Mouse (Mus musculus): ENCODE results near the gene Slc17a8.

DNA sequence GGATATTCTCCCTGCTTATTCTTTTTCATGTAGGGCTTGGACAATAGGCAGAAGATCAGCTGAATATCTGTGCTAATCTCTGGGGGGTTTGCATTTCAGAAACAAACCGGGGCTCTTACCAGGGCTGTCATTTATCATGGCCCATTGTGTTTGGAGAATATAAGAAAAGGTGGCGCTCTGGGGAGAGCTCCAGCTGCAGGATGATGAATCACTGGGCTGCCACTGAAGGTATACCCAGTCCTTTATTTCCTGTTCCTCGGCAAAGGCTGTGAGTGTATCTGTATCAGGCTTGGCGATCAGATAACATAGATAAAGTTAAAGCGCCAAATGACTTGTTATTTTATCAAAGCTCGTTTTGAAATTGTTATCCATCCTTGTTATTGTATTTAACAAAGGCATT, 73.0 kb downstream of the Slc17a8 start:
- TF ChIP-seq CTCF (IDR thresholded peaks at IDR 0.05; ENCODE audit: insufficient read depth, low read length) (no peak), POLR2A (IDR thresholded peaks at IDR 0.05; ENCODE audit: borderline replicate concordance, extremely low read depth, low read depth, low read length) (no peak)

Data from lung, adult 2 months (tissue).